Mouse (Mus musculus): ENCODE data around the gene Col16a1. TPM values are rescaled to one million over a fixed set of nuclear protein-coding genes. Genes with fewer than 3 reads are reported as not detected.
A peak's percentile ranks its signal among the peaks of the same experiment; 100 is the strongest.

Col16a1 gene
- polyA plus RNA-seq, 1 experiment: 12.7 TPM

GRCm38 (mm10) chr4:130071758-130072157, 24.1 kb downstream of the Col16a1 start:
- H3K27ac ChIP-seq (ENCODE audit: insufficient read depth, low read depth, low read length): no peak overlapping the region
- TF ChIP-seq CTCF (conservative IDR thresholded peaks at IDR 0.05; ENCODE audit: insufficient read depth, insufficient read length, low read depth, low read length) (no peak), POLR2A (IDR thresholded peaks at IDR 0.05; ENCODE audit: low read depth, low read length) (no peak)
- 96% methylated on average over 2 of the region's 2 CpGs for WGBS

GRCm38 (mm10) chr4:130073367-130073766, 25.7 kb downstream of the Col16a1 start:
- Histone ChIP-seq H3K27ac (ENCODE audit: insufficient read depth, low read depth, low read length) (no peak overlapping the region), H3K36me3 (ENCODE audit: control insufficient read depth, insufficient read depth, low read length) (no peaks in the 10 kb centered on the region), H3K4me1 (ENCODE audit: control insufficient read depth, insufficient read depth, low read length) (peaks cover 4% of the 10 kb centered on the region; the same call in 1 of the 2 replicates), H3K4me3 (ENCODE audit: insufficient read depth, low read depth, low read length) (no peak overlapping the region), H3K27me3 (replicated peaks; ENCODE audit: control insufficient read depth, insufficient read depth, low read length) (no peaks in the 10 kb centered on the region)
- no peak for DNase-seq
- TF ChIP-seq POLR2A (IDR thresholded peaks at IDR 0.05; ENCODE audit: low read depth, low read length): no peak
- TF ChIP-seq CTCF (conservative IDR thresholded peaks at IDR 0.05; ENCODE audit: insufficient read depth, insufficient read length, low read depth, low read length): no peak
- WGBS: 92% methylated on average over 4 of the region's 4 CpGs

More at GRCm38 (mm10) chr4:130071758-130072157, 24.1 kb downstream of the Col16a1 start:
- no peak for DNase-seq
- Histone ChIP-seq H3K4me3 (ENCODE audit: insufficient read depth, low read depth, low read length) (no peak overlapping the region), H3K27me3 (replicated peaks; ENCODE audit: control insufficient read depth, insufficient read depth, low read length) (no peaks in the 10 kb centered on the region), H3K4me1 (ENCODE audit: control insufficient read depth, insufficient read depth, low read length) (peaks cover 4% of the 10 kb centered on the region; the same call in 1 of the 2 replicates), H3K36me3 (ENCODE audit: control insufficient read depth, insufficient read depth, low read length) (no peaks in the 10 kb centered on the region)

- TF ChIP-seq CTCF (conservative IDR thresholded peaks at IDR 0.05; ENCODE audit: insufficient read depth, insufficient read length, low read depth, low read length): no peak; the same call in 1 of the 2 replicates
- TF ChIP-seq POLR2A (IDR thresholded peaks at IDR 0.05; ENCODE audit: low read depth, low read length): no peak
- peak; percentile 94 for DNase-seq
- H3K27ac ChIP-seq (ENCODE audit: insufficient read depth, low read depth, low read length): no peak overlapping the region
These were observed 27.3 kb downstream of the Col16a1 start for GRCm38 (mm10) chr4:130074761-130075515.

GRCm38 (mm10) chr4:130076856-130077255, 29.2 kb downstream of the Col16a1 start:
- no peak overlapping the region for H3K4me3 ChIP-seq (ENCODE audit: insufficient read depth, low read depth, low read length)
- WGBS: 77% methylated on average over 8 of the region's 8 CpGs
- no peak for DNase-seq
- H3K27me3 ChIP-seq (replicated peaks; ENCODE audit: control insufficient read depth, insufficient read depth, low read length): no peaks in the 10 kb centered on the region
- H3K27ac ChIP-seq (ENCODE audit: insufficient read depth, low read depth, low read length): no peak overlapping the region
- TF ChIP-seq POLR2A (IDR thresholded peaks at IDR 0.05; ENCODE audit: low read depth, low read length) (no peak), CTCF (conservative IDR thresholded peaks at IDR 0.05; ENCODE audit: insufficient read depth, insufficient read length, low read depth, low read length) (no peak)
- H3K4me1 ChIP-seq (ENCODE audit: control insufficient read depth, insufficient read depth, low read length): peaks cover 4% of the 10 kb centered on the region; the same call in 1 of the 2 replicates
- no peaks in the 10 kb centered on the region for H3K36me3 ChIP-seq (ENCODE audit: control insufficient read depth, insufficient read depth, low read length)

More at GRCm38 (mm10) chr4:130074761-130075515, 27.3 kb downstream of the Col16a1 start:
- Histone ChIP-seq H3K27me3 (replicated peaks; ENCODE audit: control insufficient read depth, insufficient read depth, low read length) (no peaks in the 10 kb centered on the region), H3K4me1 (ENCODE audit: control insufficient read depth, insufficient read depth, low read length) (peaks cover 4% of the 10 kb centered on the region; the same call in 1 of the 2 replicates), H3K36me3 (ENCODE audit: control insufficient read depth, insufficient read depth, low read length) (no peaks in the 10 kb centered on the region), H3K4me3 (ENCODE audit: insufficient read depth, low read depth, low read length) (no peak overlapping the region)
- WGBS: 40% methylated on average over 17 of the region's 17 CpGs

- Histone ChIP-seq H3K27me3 (replicated peaks; ENCODE audit: control insufficient read depth, insufficient read depth, low read length) (no peaks in the 10 kb centered on the region), H3K4me1 (ENCODE audit: control insufficient read depth, insufficient read depth, low read length) (peaks cover 8% of the 10 kb centered on the region), H3K27ac (ENCODE audit: insufficient read depth, low read depth, low read length) (no peak overlapping the region), H3K4me3 (ENCODE audit: insufficient read depth, low read depth, low read length) (no peak overlapping the region), H3K36me3 (ENCODE audit: control insufficient read depth, insufficient read depth, low read length) (no peaks in the 10 kb centered on the region)
- DNase-seq: no peak
- WGBS: 74% methylated on average over 17 of the region's 17 CpGs
- TF ChIP-seq POLR2A (IDR thresholded peaks at IDR 0.05; ENCODE audit: low read depth, low read length) (no peak), CTCF (conservative IDR thresholded peaks at IDR 0.05; ENCODE audit: insufficient read depth, insufficient read length, low read depth, low read length) (no peak)
These were observed 31.3 kb downstream of the Col16a1 start for GRCm38 (mm10) chr4:130078816-130079485.

- no peak for DNase-seq
- WGBS: 90% methylated on average over 3 of the region's 3 CpGs
- H3K4me1 ChIP-seq (ENCODE audit: control insufficient read depth, insufficient read depth, low read length): peaks cover 8% of the 10 kb centered on the region
- no peak overlapping the region for H3K27ac ChIP-seq (ENCODE audit: insufficient read depth, low read depth, low read length)
- no peaks in the 10 kb centered on the region for H3K36me3 ChIP-seq (ENCODE audit: control insufficient read depth, insufficient read depth, low read length)
- no peak for TF ChIP-seq CTCF (conservative IDR thresholded peaks at IDR 0.05; ENCODE audit: insufficient read depth, insufficient read length, low read depth, low read length)
- TF ChIP-seq POLR2A (IDR thresholded peaks at IDR 0.05; ENCODE audit: low read depth, low read length): no peak
- no peaks in the 10 kb centered on the region for H3K27me3 ChIP-seq (replicated peaks; ENCODE audit: control insufficient read depth, insufficient read depth, low read length)
- no peak overlapping the region for H3K4me3 ChIP-seq (ENCODE audit: insufficient read depth, low read depth, low read length)
These were observed 31.9 kb downstream of the Col16a1 start for GRCm38 (mm10) chr4:130079521-130079920.
